Mouse (Mus musculus) ovary, postnatal 14 days (tissue): ENCODE data around the gene Tmem190.
"Not testable (repeated sequence)": the region's sequence is repeated elsewhere in the genome, so short reads cannot be mapped to it uniquely, and the experiment has no call there.

Experiments used
- DNase-seq: peaks from one replicate; pipeline ENCODE4 v3.0.0; 2022; ENCODE audit warnings: low spot score

Tmem190 gene

DNA sequence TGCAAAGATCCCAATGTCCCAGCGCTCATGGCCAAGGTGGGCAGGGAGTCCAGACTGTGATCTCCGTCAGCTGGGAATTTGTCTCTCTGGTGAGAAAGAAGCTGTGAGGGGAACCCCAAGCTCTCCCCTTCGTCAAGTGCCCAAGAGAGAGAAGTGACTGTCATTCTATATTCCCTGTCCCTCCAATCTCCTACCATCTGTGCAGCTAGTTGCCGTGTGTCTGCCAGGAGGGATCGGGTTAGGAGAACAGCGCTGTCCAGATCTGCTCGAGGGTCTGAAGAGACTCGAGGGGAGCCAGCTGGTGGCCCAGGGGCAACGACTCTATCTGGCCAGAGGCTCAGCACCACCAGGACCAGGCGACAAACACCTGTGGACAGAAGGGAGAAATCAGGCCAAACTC is 6.6 kb upstream of the Tmem190 start:
- no peak for DNase-seq

DNA sequence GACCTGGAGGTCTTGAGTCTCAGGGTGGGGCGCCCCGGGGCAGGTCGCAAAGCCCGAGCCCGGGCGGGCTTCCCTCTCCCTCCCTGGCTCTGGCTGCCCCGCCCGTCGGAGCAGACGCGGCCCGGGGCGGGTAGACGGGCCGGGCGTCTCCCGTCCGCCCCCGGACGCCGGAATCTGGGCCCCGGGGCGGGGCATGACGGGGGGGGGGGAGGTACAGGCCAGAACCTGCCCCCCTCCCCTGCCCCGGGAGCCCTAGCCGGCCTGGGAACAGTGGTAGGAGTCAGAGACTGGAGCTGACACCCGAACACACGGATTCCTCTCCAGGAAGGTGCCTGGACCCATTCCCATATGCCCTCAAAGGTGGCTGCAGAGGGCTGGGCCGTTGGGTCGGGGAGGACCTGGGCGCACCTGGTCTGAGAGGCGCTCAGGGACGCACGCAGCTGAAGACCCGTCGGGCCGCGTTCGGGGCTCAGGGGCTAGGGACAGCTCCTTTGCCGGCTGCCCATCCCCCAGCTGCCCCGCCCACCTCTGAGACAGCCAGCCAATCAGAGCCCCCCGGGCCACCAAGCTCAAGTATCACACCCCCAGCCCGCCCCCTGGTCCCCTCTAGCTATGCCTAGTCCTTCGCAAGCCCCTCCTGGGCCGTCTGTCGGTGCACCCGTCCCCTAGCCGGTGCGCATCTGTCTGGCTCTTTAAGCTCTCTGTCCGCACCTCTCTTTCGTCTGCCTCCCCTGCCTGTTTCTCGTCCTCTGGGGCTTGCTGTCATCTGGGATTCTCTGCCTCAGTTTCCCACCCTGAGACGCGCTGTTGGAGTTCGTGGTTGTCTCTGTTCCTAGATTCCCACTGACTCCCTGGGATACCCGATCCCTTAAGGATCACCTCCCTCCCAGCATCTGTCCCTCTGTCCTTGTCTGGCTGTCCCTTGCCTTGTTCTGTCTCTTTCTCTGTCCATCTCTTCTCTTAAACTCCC is 5.6 kb upstream of the Tmem190 start:
- peak; percentile 43 for DNase-seq

DNA sequence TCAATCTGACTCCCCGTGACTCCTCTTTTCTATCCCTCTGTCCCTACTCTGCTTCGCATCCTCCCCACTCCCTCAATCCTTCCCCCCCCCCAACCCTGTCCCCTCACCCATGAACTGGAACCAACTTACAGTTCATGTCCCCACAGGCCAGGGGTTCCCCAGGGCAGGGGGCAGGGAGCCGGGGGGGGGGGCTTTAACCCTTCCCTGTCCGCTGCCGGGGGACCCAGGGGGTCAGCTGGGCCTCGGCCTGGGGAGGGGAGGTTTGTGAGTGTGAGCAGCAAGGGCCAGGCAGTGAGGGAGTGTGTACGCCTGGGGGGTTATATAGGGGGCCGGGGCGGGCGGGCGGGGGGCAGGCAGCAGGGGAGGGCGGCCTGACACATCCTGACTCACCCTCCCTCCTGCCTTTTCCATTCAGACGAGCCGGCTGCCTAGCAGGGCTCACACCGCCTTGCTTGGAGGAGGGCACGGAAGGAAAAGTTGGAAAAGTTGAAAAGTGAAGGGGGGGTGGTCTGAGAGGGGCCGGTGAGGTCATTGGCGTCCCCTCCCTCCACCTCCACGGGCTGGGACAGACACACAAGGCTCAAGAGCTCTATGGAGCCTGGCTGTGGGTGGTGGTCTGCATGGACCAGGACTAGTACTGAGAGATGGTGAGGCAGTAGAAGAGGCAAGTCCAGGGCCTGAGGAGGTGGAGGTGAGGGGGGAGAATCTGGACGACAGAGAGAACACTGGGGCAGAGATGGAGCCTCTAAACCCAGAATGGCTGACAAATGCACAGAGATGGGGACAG is 4.7 kb upstream of the Tmem190 start:
- no peak for DNase-seq

DNA sequence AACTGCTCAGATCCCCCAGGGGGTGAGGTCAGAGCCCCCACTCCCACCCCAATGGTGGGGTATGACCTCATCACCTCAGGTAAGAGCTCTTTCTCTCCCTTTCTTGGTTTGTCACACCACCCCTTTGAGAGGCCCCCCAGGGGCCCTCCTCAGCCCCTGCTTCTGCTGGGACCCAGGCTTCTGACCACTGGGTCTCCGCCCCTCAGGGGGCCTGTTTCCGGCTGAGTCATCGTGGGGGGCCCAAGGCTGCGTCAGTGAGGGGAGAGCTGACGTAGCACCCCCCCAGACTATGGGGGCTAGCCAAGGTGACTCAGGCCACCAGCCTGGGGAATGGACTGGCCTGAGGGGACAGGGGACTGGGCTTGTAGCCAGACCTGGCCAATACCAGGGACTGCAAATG is 2.8 kb upstream of the Tmem190 start:
- DNase-seq = no peak

DNA sequence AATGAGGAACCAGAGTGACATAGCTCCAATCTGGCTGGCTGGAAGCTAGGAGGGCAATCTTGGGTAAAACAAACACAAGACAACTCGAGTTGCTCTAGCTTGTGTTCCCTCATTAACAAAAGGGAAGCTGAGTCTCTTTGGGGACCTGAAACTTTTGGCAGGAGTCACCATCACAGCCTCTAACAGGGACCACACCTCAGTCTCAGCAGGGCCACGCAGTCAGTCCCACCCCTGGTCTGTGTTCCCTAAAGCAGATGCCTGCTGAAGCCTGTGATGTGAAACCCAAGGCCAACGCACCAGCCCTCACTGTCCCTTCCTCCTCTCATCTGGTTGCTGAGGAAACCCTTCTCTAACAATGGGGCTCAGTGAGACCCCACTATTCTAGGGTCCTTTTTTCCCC is 607 bp upstream of the Tmem190 start:
- no peak for DNase-seq

DNA sequence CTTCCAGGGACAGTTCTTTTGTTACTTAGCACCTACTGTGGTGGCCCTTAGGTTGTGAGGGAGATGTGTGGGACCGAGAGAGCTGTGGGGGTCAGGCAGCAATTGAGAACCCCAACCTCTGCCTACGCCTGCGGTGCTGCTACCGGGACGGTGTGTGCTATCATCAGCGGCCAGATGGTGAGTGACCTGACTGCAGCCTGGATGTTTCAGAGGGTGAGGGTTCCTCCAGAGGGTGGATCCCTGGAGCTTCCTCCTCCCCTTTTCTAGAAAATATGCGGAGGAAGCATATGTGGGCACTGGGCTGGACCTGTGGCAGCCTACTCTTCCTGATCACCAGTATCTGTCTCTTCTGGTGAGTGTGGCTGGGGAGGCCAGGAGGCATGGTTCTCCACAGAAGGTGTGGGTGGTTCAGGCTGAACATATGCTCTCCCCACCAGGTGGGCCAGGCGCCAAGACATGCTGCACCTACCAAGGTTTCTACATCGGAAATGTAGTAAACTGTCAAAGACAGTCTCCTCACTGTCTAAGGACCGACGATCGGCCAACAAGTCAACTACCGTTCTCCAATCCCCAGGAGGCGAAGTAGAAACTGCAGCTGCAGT is 1.0 kb downstream of the Tmem190 start:
- no peak for DNase-seq

DNA sequence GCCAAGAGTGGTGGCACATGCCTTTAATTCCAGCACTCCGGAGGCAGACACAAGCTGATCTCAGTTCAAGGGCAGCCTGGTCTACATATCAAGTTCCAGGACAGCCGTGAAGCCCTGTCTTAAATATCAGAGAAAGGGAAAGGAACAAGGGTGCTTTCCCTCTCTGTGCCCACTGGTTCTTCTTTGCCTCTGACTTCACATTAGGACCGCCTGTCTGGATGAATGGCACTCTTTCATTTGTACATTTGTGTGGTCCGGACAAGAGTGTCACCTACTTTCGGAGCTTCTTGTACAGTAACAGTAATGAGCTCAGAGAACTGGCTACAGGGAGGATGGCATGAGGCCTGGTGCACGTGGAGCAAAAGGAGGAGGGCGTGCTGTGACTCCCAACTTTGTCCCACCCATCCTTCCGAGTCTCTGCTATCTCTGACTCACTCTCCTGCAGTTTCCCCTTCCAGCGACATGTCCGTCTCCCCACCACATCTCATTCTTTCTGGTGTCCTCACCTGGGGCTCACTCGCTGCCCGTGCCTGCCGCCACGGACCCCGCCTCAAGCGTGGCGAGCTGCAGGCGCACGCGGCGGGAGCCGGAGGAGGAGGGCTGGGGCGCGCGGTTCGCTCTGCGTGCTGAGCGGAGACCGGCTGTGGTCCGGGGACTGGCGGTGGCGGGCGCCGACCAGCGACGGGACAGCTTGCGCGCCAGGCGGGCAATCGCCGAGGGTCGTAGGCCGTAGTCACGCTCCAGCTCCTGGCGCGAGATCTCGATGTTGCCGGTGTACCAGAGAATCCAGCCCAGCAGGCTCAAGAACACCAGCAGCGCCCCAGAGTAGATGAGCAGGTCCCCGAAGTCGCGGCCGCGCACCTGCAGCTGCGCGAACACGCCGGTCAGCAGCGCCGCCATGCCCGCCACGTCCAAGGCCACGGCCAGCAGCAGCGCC is 6.0 kb downstream of the Tmem190 start:
- DNase-seq = peak; percentile 46

DNA sequence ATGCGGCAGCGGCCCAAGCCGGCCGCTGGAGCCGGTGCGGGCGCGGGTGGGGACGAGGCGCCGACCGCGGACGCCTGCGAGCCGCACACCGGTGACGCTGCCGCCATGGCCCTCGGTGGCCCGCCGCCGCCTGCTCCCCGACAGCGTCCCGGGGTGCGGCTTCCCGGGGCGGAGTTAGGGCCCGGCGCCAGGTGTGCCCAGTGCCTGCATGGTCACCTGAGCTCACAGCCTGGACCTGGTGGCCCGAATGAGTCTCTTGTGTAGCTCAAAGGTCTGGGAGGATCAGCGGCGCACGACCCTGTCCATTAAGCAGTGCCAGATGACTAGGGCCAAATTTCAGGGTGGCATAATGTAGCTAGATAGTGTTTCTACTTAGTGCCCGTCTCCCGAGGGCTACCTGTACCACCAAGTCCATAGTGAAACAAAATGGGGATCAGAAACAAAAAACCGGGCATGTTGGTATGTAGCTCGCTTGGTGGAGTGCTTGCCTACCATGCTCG is 6.7 kb downstream of the Tmem190 start, which contains the start of gene Tmem238:
Gene Tmem238 (minus strand): TSS at position 221 of the 500 bp plus-strand sequence.
- peak; percentile 48 for DNase-seq

DNA sequence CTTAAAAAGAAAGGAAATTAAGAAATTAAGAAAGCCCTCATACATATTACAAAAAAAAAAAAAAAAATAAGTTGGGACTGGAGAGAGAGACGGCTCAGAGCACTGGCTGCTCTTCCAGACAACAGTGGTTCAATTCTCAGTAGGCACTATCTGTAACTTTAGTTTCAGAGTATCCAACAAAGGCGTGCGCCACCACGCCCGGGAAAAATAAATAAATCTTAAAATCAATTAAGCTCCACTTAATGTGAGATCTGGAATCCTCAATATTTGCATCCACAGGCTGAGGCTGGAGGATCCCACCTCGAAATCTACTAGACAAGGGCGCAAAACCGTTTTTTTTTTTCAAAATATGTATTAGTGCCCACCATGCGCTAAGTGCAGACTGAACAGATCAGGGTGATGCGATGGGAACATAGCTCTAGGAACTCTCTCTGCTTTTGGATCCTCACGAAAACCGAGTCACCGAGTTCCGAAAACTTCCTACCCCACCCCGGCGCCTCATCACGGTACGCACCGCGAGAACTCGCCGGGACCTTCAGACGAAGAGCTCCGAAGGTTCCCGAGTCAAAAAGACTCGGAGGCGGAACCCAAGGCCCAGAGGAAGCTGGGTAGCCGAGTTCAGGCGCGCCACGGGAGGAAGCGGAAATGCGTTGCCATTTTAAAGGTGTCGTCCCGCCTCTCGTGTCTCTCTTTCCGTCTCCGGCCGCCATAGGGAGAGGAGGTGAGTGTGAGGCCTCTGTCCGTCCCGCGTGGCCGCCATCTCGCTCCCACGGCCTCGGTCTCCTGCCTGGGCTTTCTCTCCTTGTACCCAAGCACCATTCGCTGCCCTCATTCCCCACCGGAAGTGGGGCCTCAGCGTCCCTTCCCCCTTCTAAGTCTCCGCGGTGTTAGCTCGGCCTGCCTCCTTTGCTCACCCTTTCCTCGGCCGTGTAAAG is 9.8 kb downstream of the Tmem190 start, which contains the start of gene Rpl28:
Gene Rpl28 (plus strand): TSS at position 597 of the 935 bp plus-strand sequence.
- DNase-seq = peak; percentile 91

DNA sequence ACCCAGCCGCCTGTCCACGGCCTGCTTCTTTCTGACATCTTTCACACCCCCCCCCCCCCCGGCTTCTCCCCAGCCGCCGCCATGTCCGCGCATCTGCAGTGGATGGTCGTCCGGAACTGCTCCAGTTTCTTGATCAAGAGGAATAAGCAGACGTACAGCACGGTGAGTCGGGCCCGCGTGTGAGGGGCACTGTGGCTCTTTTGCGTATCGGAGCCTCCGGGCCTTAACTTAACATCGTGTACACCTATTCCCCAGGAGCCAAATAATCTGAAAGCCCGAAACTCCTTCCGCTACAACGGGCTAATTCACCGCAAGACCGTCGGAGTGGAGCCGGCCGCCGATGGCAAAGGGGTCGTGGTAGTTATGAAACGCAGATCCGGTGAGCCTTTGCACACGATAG is 10.5 kb downstream of the Tmem190 start:
- DNase-seq = not testable (repeated sequence)

DNA sequence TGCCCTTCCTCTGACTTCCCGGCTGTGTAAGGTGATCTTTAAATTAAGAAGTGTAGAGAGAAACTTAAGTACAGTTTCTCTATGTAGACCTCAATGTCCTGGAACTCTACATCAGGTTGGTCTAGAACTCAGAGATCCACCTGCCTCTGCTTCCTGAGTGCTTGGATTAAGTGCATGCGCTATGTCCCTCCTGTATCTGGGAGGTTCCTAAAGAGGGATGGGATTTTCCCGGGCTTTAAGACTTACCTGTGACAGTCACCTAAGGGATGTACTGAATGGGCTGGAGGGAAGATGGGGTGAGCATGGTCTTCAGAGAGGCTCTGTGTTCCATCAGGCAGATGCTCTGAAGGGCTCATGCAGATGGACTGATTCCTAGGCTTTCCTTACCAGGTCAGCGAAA is 10.9 kb downstream of the Tmem190 start:
- DNase-seq = no peak

DNA sequence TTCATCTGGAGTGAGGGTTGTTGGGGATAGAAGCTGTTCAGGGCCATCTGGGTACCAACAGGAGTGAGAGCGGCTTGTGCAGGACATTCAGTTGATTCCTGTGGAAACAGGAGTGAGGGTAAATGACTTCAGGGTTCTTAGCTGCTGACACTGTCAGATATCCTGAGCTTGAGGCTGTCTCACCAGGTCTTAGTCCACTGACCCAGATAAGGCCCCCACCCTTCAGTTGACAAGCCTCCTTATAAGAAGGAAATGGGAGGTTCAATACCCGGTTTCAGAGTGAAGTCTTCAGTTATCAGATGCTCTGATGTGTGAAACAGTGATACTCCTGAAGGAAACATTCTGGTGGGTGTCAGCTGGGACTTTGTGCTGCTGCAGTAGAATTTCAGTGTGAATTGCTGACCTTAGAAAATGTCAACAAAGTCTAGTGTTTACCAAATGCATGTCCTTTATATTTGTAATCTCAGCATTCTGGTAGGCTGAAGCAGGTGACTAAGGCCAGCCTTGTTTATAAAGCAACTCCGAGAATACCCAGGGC is 12.0 kb downstream of the Tmem190 start:
- no peak for DNase-seq

DNA sequence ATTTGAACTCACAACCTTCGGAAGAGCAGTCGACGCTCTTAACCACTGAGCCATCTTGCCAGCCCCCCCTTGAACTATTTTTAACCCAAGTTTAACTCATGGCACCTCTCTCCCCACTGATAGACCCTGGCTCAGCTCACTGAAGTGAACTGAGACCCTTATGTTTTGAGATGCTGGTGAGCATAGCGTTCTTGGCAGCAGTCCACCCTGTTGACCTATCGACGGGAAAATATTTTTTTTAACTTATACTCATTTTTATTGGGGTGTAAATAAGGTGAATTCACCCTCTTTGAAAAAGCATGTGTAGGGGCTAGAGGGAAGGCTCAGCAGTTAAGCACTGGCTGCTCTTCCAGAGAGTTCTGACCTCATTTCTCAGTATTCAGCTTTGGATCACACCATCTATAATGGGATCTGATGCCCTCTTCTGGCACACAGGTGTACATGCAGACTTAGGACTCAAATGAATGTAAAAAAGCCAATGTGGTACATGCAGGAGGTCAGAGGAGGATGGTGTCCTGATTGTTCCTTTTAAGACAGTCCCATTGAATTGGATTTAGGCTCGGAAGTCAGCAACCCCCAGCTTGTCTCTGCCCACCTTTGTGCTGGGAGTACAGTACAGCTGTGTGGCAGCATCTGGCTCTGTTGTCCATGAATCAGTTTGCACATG is 13.2 kb downstream of the Tmem190 start:
- no peak for DNase-seq

DNA sequence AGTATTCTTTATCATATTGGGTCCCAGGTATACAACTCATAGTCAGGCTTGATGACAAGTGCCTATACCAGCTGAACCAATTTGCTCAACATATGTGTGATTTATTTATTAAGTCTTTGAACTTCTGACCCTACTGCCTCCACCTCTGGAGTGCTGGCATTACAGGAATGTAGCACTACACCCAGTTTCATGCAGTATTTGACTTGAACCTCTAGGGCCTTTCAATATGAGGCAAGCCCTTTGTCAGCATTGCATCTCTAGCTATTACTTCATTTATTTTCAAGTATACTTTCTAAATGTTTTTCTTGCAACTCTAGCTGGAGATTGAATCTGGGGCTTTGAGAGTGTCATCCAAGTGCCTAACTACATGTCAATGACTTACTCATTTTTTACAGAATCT is 19.5 kb downstream of the Tmem190 start:
- no peak for DNase-seq

DNA sequence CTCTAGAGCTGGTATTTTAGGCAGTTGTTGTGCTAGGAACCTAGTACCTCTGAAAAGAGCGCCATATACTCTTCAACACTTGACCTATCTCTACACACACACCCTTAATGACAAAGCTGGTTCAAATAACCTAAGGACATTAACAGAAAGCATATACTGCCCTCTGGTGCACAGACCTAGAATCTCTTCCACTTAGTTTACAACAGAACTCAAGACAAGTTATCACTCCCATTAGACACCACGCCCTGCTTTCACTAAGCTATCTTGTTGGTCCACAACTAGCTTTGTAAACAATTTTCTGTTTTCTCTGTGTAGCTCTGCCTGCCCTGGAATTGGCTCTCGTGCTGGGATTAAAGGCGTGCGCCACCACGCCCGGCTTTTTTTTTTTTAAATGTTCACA is 24.0 kb downstream of the Tmem190 start:
- no peak for DNase-seq

DNA sequence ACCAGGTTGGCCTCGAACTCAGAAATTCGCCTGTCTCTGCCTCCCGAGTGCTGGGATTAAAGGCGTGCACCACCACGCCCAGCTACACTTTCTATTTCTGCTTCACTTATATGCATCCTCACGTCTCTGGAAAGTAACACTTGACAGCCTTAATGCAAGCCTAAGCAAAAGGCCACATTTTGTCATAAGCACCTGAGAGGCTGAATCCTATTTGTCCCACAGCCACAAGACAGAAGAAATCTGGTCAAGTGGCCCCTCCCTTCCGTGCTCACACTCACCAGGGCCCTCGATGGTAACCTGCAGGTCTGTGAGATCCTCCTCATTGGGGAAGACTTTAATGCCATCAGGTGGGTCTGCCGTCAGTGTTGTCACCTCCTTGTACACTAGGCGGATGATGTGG is 28.4 kb downstream of the Tmem190 start:
- DNase-seq = not testable (repeated sequence)

DNA sequence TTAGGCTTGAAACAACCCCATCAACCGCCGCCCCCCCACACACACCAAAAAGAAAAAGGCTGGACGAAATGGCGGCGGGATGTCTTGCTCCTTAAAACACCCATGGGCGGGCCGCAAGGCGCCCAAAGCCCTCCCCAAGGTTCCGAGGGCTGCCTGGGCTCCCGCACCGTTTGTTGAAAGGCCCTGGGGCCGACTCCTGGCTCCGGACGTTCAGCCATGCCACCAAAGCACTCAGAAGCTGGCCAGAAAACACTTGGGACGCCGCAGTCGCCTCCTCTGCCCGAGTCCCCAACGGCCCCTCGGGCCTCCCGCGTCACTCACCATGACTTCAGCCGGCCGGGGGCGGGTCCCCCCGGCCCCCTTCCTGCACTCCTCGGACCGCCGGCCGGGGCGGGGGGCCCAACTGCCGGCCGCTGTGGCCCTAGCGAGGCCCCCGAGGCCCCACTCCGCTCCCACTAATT is 29.1 kb downstream of the Tmem190 start:
- DNase-seq = no peak

DNA sequence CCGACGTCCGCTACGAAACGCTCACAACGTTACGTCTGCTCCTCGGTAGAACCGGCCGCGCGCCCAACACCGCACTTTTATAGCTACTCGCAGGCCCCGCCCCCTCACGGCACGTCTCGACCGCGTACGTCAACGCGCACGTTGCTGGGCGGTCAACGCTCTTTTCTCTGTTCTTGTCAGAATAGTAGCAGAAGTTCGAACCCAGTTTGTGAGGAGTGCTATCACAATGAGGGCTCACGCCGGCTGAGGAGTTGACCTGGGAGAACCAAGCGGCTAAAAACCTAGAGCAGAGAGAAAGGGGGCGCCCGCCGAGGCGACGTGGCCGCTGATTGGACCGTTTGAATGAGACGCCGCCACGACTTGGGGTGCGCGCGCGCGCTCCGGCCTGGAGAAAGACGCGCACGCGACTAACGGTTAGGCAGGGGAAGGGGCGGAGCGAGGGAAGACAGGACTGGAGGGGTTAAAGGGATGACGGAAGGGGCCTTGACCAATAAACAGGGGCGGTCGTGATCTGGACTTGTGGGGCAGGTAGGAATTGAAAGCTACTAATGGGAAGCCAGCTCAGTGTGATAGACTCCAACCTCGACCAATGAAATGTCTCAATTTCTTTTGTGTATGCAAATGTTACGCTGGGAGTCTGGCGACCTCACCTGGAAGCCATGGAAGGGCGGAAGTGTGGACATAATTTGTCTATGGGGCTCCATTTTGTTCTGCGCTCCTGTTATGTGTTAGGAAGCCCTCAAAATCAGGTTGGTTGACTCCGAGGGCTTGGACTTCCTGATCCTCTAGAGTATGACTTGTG is 29.8 kb downstream of the Tmem190 start, which contains the start of gene Ube2s:
Gene Ube2s (minus strand): TSS at position 288 of the 802 bp plus-strand sequence.
- DNase-seq = peak; percentile 98
